Mouse (Mus musculus) spleen, postnatal 0 days (tissue): ENCODE measurements around the gene Hoxc10. TPM values are rescaled to one million over a fixed set of nuclear protein-coding genes. Genes with fewer than 3 reads are reported as not detected.

ENCODE experiments used
- microRNA counts: library from miRNA; unstranded; fragments of <30 nt; microRNA quantifications from one replicate; lab custom pipeline; 2015
- polyA plus RNA-seq: library from polyadenylated mRNA; unstranded; fragments of >200 nt; fragmentation: Nextera tagmentation; extraction: Ambion mirVana; gene quantifications from 2 replicates; pipeline ENCODE4 v1.2.1, GENCODE M21; 2015

Hoxc10 gene
- polyA plus RNA-seq = not detected in 2 replicates

DNA sequence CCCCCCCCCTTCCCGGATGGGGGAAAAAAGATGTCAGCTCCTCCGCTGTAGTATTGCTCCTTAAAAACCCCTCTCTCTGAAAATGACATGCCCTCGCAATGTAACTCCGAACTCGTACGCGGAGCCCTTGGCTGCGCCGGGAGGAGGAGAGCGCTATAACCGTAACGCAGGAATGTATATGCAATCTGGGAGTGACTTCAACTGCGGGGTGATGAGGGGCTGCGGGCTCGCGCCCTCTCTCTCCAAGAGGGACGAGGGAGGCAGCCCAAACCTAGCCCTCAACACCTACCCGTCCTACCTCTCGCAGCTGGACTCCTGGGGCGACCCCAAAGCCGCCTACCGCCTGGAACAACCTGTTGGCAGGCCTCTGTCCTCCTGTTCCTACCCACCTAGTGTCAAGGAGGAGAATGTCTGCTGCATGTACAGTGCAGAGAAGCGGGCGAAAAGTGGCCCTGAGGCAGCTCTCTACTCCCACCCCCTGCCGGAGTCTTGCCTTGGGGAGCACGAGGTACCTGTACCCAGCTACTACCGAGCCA, at the start of gene Hoxc10:
Hoxc10 (plus strand) TSS at position 21 of the 536 bp plus-strand sequence.

DNA sequence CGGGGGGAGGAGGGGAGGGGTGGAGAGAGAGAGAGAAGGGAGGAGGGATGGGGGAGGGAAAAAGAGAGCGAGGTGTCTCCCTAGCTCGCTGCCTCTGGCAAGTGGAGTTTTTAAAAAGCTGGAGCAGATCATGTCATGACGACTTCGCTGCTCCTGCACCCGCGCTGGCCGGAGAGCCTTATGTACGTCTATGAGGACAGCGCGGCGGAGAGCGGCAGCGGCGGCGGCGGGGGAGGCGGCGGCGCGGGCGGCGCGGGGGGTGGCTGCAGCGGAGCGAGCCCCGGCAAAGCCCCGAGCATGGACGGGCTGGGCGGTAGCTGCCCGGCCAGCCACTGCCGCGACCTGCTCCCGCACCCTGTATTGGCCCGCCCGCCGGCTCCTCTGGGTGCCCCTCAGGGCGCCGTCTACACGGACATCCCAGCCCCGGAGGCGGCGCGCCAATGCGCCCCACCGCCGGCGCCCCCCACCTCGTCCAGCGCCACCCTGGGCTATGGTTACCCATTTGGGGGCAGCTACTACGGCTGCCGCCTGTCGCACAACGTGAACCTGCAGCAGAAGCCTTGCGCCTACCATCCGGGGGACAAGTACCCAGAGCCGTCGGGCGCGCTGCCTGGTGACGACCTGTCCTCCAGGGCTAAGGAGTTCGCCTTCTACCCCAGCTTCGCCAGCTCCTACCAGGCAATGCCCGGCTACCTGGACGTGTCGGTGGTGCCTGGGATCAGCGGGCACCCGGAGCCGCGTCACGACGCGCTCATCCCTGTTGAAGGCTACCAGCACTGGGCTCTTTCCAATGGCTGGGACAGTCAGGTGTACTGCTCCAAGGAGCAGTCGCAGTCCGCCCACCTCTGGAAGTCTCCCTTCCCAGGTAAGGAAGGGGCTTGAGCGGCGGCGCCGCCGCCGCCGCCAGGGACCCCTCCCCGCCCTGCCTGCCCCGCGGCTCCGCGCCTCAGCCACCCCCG, 45.3 kb upstream of the Hoxc10 start, which contains the start of gene Hoxc13:
Hoxc13 (plus strand) TSS at position 51 of the 959 bp plus-strand sequence.

DNA sequence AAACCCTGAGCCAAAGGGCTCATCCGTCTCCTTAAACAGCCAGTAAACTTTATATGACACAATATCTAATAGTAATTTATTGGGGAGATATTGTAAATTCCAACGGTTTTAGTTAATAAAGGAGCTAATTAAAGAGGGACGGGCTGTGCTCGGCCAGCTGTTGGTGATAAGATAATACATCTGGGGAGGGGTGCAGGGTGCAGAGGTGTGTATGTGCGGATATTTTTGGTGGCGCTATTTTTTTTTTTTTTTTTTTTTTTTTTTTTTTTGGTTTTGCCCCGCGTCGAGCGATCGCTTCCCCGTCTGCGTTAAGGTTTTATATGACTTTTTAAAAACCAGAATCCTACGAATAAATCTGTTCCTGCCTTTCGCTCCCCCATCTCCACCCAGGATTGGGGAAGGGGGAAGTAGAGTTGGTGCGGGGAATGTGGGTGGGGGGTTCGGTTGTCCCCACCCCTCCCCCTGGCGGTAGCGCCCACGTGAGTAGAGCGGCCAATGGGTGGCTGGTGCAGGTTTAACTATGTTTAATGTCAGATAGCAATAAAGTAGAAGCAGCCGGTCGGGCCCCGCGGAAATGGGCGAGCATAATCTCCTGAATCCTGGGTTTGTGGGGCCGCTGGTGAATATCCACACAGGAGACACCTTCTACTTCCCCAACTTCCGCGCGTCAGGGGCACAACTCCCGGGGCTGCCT, 30.2 kb upstream of the Hoxc10 start, which contains the start of gene Hoxc12:
Hoxc12 (plus strand) TSS at position 479 of the 694 bp plus-strand sequence.

DNA sequence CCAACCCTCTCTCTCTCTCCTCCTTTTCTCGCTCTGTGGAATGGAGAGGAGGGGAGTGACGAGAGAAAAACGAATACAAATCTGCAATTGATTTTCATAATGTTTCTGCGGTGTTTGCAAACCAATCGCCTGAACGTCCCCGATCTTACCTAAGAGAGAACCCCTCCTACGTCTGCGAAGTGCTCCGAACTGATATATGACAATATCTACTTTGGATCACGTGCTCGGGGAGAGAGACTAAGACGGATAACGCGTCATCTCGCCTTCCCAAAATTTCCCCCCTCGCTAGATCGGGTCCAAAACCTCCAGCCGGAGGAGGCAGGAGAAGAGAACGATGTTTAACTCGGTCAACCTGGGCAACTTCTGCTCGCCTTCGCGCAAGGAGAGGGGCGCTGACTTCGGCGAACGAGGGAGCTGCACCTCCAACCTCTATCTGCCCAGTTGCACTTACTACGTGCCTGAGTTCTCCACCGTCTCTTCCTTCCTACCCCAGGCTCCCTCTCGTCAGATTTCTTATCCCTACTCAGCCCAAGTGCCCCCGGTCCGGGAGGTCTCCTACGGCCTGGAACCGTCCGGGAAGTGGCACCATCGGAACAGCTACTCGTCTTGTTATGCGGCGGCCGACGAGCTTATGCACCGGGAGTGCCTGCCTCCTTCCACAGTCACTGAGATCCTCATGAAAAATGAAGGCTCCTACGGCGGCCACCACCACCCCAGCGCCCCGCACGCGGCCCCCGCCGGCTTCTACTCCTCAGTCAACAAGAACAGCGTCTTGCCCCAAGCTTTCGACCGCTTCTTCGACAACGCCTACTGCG, 12.2 kb upstream of the Hoxc10 start, which contains the start of gene Hoxc11:
Hoxc11 (plus strand) TSS at position 236 of the 815 bp plus-strand sequence.

DNA sequence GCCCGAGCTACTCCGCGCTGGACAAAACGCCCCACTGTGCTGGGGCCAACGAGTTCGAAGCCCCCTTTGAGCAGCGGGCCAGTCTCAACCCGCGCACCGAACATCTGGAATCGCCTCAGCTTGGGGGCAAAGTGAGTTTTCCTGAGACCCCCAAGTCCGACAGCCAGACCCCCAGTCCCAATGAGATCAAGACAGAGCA, 615 bp downstream of the Hoxc10 start, which contains the start of gene Hoxc5:
Hoxc5 (plus strand) TSS at position 132 of the 199 bp plus-strand sequence.

DNA sequence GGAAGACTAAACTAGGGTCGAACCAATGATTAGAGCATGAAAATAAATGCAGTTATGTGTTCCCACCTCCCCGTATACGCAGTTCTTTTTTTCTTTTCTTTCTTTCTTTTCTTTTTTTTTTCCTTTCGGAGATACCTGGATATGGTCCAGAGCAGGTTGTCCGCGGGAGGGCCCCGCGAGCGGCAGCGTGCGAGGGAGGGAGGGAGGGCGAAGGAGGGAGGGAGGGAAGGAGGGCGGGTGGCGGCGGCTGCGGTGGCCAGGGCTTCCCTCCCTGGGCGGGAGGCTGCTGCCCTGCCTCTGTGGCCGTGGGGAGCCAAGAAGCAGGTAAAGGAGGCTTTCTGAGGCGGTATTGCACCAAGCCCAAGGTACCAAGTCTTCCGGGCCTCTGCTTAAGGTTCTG, 9.6 kb downstream of the Hoxc10 start, which contains the start of gene Hoxc9:
Hoxc9 (plus strand) TSS at position 269 of the 400 bp plus-strand sequence.

DNA sequence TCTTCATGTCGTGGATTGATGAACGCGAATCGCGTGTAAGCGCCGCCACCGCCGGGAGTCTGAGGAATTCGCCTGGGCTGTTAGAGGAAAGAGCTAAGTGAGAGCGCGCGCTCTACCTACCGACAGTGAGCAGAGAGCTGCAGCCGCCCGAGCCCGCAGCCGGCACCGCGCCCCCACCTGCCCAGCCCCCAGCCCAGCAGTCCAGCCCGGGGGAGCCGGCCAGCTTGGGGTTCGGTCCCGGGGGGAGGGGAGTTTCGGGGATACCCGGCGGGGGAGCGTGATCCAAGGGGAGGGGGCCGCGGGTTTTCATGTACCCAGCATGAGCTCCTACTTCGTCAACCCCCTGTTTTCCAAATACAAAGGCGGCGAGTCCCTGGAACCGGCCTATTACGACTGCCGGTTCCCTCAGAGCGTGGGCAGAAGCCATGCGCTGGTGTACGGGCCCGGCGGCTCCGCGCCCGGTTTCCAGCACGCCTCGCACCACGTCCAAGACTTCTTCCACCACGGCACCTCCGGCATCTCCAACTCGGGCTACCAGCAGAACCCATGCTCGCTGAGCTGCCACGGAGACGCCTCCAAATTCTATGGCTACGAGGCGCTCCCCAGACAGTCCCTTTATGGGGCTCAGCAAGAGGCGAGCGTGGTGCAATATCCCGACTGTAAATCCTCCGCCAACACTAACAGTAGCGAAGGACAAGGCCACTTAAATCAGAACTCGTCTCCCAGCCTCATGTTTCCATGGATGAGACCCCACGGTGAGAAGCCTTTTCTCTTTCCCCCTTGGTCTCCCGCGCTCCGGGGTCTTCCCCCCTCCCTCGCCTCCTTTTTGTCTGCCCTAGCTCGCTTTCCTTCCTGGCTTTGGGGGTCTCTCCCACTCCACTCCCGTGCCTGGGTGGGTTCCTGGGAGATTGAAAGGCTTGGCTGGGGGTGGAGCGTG, 24.1 kb downstream of the Hoxc10 start, which contains the start of gene Hoxc8:
Hoxc8 (plus strand) TSS at position 147 of the 937 bp plus-strand sequence.

DNA sequence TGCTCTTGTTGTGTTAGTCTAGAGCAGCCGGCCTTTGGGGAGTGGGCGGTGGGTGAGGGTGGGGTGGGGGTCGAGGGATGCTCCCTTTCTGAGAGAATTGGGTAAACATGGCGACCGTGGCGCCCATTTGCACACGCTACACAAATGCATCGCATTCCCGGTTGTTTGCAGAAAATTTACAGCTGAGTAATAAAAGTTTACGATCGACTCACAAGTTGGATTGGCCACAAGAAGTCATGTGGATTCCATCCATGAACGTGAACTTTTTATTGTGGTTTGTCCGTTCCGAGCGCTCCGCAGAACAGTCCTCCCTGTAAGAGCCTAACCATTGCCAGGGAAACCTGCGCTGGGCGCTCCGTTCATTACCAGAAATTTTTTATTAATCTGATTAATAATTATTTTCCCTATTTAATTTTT, 31.4 kb downstream of the Hoxc10 start, which contains the start of gene Hoxc6:
Hoxc6 (plus strand) TSS at position 319 of the 417 bp plus-strand sequence.

DNA sequence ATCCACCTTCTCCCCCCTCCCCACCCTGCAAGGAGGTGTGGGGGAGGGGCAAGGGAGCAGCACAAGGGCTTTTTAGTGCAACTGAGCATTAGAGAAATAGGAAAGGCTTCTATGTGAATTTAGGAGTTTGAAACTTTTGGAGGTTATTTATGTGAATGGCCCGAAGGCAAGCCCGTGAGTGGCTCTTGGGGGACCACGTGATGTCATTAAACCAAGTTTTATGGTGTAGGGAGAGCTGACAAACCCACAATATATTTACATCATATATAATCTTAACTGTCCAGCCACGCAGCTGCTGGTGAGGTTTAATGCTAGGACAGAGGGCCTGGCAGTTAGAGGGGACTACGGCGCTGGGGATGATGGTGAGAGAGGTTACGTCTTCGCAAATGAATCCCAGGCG, 52.0 kb downstream of the Hoxc10 start, which contains the start of gene Hoxc4:
Hoxc4 (plus strand) TSS at position 299 of the 400 bp plus-strand sequence.

MicroRNAs encoded within 50 kb of the gene (microRNA counts, 519-probe panel; counts per million panel counts)
- microRNA mmu-miR-615-3p (lab: Ali Mortazavi, UCI) = 88.3 counts per million
- microRNA mmu-miR-615-5p (lab: Ali Mortazavi, UCI) = 88.3 counts per million

Other genes starting within 250 kb of the Hoxc10 start
- 17.6 and 23.3 TPM in 2 replicates for gene Calcoco1, start 244.6 kb upstream of the Hoxc10 start, polyA plus RNA-seq
- not detected in 2 replicates for gene Hoxc13, start 45.7 kb upstream of the Hoxc10 start, polyA plus RNA-seq
- gene Hoxc12, start 30.0 kb upstream of the Hoxc10 start, polyA plus RNA-seq = not detected in 2 replicates
- gene Hoxc11, start 12.4 kb upstream of the Hoxc10 start, polyA plus RNA-seq = not detected in 2 replicates
- gene Hoxc5, start 647 bp downstream of the Hoxc10 start, polyA plus RNA-seq = 0.55 and 0.61 TPM in 2 replicates
- not detected in 2 replicates for gene Hoxc9, start 9.6 kb downstream of the Hoxc10 start, polyA plus RNA-seq
- not detected in 2 replicates for gene Hoxc8, start 23.8 kb downstream of the Hoxc10 start, polyA plus RNA-seq
- gene Hoxc6, start 31.5 kb downstream of the Hoxc10 start, polyA plus RNA-seq = 0.13 TPM in 1 of 2 replicates, not detected in the other
- 0.63 and 0.65 TPM in 2 replicates for gene Hoxc4, start 52.1 kb downstream of the Hoxc10 start, polyA plus RNA-seq
- gene Smug1, start 200.3 kb downstream of the Hoxc10 start, polyA plus RNA-seq = 3.3 and 3.6 TPM in 2 replicates